Mouse (Mus musculus) T-helper 2 cell (primary cell): ENCODE results near the gene Gm20547.

Experiments
- in situ Hi-C: fragments of 300-600 bp; cut with MboI, MseI; formaldehyde crosslinking; loops from one replicate; pipeline ENCODE4 v1.15.1; 2025; ENCODE audit warnings: high pct_unique_total_duplicates

Gene Gm20547

DNA sequence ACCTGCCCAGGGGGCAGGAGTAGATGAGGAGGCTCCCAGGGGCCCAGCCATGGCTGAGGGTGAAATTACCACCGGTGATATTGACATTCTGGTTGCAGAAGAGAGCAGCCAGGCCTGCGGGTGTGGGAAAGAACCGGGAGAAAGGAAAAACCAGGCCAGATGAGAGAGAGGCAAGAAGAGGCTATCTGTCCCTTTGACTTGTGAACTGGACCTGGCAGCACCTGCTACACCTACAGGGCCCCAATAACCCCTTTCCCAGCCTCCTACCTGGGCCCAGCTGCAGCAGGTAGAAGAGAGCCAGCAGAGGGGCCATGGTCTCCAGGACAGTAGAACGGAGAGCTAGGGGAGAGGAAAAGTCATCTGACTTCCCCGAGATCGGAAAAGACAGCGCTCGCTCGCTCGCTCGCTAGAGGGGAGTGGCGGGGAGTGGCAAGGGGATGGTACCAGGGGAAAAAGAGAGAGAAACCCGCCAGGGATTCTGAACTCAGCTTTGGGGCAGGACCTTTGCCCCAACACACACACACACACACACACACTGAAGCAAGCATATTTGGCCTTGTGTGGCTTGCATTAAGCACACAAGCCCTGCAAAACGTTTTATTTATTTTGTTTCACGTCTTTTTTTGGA, at the start of gene Gm20547:
Gene Gm20547, minus strand, starts transcription at position 360 of the 628 bp plus-strand sequence.
- in situ Hi-C loops, result no loop called here

DNA sequence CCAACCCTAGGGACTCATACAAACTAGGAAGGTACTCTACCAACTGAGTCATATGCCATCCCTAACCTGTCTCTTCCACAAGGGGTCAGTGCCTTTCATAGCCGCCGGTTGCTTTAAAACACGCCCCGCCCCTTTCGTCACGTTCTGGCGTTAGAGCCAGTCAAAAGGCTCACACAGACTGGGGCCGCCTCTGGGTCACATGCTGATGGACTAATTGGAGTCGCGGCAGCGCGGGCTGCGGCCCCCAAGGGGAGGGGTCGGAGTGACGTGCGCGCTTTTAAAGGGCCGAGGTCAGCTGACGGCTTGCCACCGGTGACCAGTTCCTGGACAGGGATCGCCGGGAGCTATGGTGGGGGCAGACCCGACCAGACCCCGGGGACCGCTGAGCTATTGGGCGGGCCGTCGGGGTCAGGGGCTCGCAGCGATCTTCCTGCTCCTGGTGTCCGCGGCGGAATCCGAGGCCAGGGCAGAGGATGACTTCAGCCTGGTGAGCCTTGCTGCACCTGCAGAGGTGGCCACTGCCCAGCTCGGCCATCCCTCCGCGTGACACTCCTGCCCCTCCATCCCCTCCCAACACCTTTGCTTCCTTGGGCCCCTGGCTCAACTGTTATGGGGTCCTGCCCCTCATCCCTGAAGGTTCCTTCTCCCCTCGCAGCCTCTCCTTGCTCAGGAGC, 49.4 kb upstream of the Gm20547 start, which contains the start of gene Neu1:
Gene Neu1, plus strand, starts transcription at position 193 of the 674 bp plus-strand sequence.
- in situ Hi-C loops, result no loop called here

DNA sequence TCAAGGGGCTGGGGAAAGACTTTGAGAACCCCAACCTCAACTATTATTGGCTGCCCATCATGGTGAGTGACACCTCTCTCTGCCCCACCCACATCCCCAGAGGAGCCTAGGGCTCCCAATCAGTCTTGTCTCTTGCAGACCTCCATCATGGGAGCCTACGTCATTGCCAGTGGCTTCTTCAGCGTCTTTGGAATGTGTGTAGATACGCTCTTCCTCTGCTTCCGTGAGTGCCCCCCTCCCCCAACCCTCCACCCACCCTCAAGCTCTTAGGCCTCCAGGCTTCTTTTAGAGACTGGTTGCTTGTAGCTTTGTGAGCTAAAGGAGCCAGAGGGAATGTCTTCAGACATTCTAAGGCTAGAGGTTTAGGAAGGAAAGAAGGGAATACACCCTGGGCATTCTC, 47.0 kb upstream of the Gm20547 start:
- in situ Hi-C loops, result no loop called here

DNA sequence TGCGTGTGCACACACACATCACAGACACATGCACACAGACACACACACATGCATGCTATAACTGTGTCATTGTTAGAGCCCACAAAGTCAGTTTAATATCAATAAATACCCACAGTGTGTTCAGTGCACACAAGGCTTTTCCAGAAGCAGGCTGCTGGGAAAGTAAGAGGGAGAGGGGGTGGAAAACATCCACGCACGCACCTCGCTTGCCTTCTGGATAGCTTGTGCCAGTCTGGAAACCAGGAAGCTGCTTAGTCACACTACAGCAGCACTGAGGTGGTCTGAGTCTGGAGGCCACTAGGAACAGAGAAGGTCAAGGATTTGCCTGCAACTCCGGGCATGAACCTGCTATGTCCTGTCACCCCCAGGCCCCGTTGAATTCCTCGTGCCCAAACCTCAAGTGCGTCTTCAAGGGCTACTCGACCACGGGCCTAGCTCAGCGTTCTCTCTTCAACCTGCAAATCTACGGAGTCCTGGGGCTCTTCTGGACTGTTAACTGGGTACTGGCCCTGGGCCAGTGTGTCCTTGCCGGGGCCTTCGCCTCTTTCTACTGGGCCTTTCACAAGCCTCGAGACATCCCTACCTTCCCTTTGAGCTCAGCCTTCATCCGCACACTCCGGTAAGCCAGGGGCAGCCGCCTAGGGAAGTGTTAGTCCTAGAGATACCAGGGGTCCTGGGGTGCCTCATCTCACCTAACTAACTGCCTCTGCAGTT, 45.6 kb upstream of the Gm20547 start:
- in situ Hi-C loops, result no loop called here

DNA sequence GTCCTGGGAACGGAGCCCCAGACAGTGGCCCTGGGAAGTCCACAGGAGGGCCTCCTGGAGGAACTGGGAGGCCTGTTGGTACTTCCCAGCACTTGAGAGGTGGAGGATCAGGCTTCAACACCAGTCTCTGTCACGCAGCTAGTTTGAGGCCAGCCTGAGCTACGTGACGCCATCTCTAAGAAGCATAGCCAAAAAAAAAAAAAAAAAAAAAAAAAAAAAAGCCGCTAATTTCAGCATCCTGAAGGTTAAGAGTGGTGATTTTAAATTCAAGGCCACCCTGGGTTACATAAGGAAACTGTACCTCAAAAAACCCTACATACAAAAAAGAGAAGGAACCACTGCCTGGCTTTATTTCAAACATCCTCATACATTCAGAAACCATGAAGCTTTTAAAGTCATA, 42.4 kb upstream of the Gm20547 start:
- in situ Hi-C loops, result no loop called here

DNA sequence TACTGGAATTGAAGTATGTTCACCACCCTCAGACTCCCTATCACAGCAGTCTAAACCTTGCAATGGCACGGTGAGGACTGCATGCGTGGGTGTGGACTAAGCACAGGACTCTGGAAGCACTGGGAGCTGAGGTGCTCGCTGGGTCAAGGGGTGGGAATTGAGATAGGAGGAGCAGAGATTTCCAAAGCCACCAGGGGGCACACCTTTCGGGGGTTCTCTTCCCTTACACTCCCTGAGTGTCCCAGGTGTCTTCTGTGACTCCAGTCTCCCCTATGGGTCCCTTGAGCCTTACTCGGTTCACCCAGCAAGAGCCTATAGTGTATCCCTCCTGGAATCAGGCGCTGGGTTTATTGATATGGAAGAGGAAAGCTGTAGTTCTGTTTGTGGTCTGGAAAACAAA, 41.1 kb upstream of the Gm20547 start:
- in situ Hi-C loops, result no loop called here

DNA sequence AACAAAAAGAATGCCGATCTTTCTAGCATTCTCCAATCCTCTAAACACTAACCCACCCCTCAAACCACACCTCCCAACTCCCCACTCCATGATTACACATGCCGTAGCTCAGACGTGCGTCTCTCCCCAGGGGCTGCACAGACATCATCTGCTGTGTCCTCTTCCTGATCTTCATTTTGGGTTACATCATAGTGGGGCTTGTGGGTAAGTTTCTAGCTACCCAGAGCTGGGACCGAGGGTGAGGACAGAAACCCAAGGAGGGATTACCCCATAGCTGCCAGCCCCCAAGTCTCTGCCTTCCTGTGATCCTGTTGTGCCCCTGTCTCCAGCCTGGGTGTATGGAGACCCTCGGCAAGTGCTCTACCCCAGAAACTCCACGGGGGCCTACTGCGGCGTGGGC, 35.3 kb upstream of the Gm20547 start:
- in situ Hi-C loops, result no loop called here

DNA sequence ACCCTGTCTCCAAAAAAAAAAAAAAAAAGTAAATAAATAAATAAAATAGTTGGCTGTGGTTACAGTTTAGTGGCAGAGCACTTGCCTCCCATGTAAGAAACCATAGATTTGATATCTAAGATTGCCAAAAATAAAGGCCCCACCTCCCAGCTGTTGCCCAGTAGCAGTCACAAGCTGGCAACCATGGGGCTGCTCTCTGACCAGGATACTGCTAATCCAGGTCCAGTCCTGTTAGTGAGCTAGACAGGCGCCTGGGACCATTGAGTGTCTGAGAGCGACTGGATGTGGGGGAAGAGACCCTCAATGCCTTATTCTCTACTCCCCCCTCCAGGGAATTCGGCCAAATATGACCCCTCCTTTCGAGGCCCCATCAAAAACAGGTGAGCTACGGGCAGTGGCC, 34.5 kb upstream of the Gm20547 start:
- in situ Hi-C loops, result no loop called here

DNA sequence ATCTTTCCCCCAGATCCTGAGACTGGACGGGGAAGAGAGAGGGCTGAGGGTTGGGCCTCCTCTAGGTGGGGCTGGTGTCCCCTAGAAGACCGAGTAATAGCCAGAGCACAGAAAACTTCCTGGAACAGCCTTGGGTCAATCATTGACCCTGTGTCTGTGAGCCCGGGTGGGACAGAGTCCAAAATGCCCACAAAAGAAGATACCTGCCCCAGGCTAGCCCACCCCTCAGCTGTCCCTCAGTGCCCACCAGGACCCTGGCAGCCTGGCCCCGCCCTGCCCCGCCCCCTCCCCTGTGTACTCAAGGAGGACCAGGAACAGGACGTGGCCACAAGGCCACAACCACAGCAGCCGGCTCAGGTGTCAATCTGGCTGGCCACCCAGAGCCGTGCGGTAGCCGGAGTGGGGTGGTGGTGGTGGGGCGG, 33.6 kb upstream of the Gm20547 start:
- in situ Hi-C loops, result no loop called here

DNA sequence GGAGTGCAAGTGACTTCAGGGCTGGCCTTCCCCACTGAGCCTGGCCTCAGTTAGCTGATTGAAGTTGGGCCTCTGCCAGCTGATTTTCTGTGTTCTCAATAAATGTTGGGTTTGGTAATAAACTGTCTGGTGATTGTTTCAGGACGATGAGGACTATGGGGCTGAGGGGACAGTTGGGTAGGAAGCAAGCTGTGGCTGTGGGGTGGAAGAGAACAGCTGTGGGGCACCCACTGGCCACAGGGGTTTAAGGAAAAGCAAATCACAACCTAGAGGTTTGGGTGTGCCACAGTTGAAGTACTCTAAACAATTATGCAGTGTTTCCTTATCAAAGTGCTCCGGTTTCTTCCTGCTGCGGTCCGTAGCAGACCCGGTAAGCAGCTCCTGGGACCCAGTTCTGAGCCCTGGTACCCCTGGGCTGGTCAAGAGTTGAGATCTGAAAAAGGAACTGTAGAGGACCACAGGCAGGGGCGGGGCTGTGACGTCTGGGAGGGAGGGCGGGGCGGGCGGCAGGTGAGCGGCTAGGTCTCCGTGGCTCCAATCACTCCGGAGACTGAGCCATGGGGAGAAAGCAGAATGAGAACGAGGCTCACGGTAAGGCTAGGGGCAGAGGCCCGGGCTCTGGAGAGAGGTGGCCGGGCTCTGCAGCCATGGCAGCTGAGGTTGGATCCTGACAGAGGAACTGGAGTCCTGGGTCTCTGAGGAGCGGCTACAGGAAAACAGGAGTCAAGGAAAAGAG, 32.3 kb upstream of the Gm20547 start, which contains the start of gene Slc44a4:
Gene Slc44a4, plus strand, starts transcription at position 537 of the 736 bp plus-strand sequence.
- in situ Hi-C loops, result loop anchor here (5.0 kb wide), 1 partner anchor 57 kb away; no protein-coding TSS in a partner anchor

DNA sequence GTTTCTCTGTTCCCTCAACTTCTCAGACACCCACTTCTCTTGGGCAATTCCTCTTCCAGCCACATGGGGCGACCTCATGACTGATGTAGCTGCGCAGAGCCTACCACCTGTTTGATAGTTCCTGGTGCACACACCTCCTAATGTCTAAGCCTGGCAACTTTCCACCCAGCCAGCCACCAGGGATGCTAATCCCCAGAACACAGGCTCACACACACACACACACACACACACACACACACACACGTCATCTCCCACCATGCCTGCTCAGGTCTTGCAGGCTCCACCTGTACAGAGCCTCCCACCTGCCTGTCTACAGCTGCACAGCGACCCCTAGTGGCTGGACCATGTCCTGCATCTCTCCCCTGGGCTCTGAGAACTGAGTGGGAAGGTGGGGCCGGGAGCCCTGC, 30.1 kb upstream of the Gm20547 start:
- in situ Hi-C loops, result loop anchor here (5.0 kb wide), 1 partner anchor 55 kb away; no protein-coding TSS in a partner anchor

DNA sequence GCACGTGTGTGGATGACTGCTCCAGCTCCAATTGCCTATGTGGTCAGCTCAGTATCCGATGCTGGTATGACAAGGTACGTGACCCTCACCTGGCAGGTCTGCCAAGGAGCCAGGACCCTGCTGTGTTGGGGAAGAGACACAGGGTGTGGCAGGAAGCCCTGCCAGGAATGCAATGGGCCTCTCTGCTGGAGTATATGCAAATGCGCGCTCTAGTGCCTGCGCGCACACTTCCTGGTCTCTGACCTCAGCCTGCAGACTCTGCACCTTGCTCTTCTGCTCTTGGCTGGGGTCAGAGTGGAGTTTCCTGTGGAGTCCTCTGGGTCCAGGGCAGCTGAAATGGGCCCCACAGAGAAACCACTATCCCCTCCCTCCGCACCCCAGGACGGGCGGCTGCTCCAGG, 29.1 kb upstream of the Gm20547 start:
- in situ Hi-C loops, result loop anchor here (5.0 kb wide), 1 partner anchor 54 kb away; no protein-coding TSS in a partner anchor

DNA sequence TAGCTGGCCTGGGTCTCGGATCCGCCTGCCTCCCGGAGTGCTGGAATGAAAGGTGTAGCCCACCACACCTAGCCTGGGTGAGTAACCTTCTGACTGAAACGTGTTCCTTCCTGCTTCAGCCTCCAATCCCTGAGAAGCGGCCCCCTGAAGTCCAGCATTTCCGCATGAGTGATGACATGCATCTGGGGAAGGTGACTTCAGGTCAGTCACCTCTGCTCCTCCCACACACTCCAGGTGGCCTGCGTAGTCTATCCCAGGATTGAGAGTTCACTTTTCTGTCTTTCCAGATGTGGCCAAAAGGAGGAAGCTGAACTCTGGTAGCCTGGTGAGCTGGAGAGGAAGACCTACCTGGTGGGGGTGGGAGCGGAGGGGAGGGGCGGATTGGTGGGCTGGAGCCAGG, 21.1 kb upstream of the Gm20547 start:
- in situ Hi-C loops, result loop anchor here (5.0 kb wide), 1 partner anchor 34 kb away; no protein-coding TSS in a partner anchor

DNA sequence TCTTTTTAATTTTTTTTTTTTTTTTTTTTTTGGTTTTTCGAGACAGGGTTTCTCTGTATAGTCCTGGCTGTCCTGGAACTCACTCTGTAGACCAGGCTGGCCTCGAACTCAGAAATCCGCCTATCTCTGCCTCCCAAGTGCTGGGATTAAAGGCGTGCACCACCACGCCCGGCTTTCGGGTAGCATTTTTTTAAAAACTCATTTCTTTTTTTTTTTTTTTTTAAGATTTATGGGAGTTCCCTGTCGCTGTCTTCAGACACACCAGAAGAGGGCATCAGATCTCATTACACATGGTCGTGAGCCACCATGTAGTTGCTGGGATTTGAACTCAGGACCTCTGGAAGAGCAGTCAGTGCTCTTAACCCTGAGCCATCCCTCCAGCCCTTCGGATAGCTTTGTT, 20.1 kb upstream of the Gm20547 start:
- in situ Hi-C loops, result loop anchor here (5.0 kb wide), 1 partner anchor 35 kb away; no protein-coding TSS in a partner anchor

DNA sequence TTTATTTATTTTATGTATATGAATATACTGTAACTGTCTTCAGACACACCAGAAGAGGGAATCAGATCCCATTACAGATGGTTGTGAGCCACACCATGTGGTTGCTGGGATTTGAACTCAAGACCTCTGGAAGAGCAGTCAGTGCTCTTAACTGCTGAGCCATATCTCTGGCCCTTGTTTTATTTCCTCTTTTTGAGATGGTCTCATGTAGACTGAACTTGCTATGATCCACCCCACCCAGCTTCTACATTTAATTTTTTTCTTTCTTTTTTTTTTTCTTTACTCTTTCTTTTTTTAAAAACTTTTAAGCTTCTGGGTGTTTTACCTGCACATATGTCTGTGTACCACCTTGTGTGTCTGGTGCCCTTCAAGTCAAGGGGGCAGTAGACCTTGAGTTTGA, 19.0 kb upstream of the Gm20547 start:
- in situ Hi-C loops, result loop anchor here (5.0 kb wide), 1 partner anchor 36 kb away; no protein-coding TSS in a partner anchor

DNA sequence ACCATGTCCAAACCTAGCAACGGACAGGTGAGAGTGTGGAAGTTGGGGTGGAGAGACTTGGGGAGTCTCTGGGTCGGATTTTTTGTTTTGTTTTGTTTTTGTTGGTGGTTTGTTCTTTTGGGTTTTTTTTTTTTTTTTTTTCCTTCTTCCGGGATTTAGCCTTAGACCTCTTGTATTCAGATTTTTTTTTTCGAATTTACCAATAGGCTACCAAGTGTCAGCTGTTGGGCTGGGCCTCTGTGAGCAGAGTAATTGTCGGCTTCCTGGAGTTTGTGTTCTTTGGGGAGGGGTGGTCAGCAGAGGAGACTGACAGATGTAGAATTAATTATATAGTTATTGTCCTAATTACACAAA, 18.0 kb upstream of the Gm20547 start:
- in situ Hi-C loops, result loop anchor here (5.0 kb wide), 1 partner anchor 37 kb away; no protein-coding TSS in a partner anchor

DNA sequence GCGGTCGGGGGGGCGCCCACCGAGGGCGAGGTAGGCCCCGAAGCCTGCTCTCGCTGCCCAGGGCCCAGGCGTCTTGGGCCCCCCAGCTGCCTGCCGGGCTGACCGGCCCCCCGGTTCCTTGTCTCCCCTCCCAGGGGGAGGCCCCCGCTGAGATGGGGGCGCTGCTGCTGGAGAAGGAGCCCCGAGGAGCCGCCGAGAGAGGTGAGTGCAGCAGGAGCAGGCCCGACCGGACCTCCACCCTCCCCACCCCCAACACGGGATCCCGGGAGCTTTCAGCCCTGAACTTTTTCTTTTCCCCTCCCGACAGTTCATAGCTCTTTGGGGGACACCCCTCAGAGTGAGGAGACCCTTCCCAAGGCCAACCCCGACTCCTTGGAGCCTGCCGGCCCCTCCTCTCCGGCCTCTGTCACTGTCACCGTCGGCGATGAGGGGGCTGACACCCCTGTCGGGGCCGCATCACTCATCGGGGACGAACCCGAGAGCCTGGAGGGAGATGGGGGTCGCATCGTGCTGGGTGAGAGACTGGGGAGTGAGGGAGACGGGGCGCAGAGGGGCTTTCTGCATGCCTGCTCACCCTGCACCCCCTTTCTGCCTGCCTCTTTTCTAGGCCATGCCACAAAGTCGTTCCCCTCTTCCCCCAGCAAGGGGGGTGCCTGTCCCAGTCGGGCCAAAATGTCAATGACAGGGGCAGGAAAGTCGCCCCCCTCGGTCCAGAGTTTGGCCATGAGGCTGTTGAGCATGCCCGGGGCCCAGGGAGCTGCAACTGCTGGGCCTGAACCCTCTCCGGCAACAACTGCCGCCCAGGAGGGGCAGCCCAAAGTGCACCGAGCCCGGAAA, 17.4 kb upstream of the Gm20547 start:
- in situ Hi-C loops, result no loop called here

DNA sequence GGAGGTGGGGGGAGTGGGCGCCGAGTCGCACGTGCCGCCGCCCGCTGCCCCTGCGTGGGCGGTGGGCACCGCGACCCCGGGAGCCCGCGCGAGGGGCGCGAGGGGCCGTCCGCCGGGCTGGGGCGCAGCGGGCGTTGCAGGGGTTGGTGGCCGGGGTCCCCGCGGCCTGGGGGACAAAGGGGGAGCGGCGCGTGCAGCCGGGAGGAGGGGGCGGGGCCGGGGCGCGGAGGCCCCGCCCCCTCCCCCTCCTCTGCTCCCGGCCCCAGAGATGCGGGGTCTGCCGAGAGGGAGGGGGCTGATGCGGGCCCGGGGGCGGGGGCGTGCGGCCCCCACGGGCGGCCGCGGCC, 16.8 kb upstream of the Gm20547 start:
- in situ Hi-C loops, result no loop called here

DNA sequence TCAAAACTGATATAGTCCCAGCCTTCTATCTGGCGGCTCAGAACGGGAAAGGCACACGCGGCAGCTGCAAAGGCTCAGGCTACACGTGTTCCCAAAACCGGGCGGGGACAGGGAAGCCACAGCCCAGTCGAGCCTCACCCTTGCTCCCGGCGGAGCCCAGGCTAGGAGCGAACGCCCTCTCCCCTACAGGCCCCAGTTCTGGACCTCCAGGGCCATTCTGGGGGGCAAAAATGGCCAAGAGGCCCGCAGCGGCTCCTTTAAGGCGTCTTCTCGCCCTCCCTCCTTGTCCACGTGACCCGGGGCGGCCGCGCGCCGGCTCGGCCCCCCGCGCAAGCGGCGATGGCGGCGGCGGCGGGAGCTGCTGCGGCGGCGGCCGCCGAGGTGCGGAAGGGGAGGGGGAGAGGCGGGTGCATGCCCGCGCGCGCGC, 16.3 kb upstream of the Gm20547 start, which contains the start of the genes C2 and Ehmt2:
Gene C2, minus strand, starts transcription at position 106 of the 427 bp plus-strand sequence.
Gene Ehmt2, plus strand, starts transcription at position 310 of the 427 bp plus-strand sequence.
- in situ Hi-C loops, result no loop called here

DNA sequence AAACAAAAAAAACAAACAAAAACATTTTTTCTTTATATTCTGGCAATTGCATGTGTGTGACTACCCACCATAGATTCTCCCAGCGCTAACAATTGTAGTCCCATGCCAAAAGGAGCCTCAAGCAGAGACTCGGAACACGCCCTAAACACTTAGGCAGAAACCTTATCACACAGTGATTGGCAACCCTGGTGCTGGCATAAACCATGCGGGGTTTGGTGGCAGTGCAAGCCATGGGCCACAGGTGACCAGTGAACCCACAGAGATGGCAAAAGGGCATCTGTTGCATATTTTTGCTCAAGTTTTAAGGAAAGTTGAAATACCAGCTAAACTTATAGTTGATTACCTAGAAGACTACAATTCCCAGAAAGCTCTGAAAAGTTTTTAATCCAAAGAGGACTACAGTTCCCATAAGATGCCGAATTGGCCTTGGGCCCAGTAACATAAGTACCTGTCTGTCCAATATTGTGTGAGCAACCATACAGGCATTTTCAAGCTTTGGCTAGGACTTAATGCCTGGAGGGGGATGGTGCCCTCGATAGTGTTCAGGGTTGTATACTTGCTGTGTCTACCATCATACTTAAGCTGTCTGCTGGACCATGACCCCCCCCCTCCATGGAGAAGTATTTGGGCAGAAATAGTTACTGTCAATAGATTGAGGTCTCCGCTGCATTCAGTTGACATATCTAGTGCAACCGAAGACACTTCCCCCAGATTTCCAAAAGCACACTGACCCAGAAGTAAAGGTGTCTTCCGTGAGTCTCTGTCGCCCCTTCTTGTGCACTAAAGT, 15.7 kb upstream of the Gm20547 start:
- in situ Hi-C loops, result no loop called here
